Mouse (Mus musculus): ENCODE measurements around the gene Trpm8. TPM values are rescaled to one million over a fixed set of nuclear protein-coding genes. Genes with fewer than 3 reads are reported as not detected.

The Trpm8 gene
- polyA plus RNA-seq, 1 experiment from 2014 or later: not detected

- H3K27ac ChIP-seq (ENCODE audit: low read depth, low read length): no peak overlapping the region; the same call in 1 of the 2 replicates
- 69% methylated on average over 4 of the region's 4 CpGs for WGBS
Measured at GRCm38 (mm10) chr1:88259643-88260024, 17.8 kb upstream of the Trpm8 start.

GRCm38 (mm10) chr1:88260114-88260513 lies 17.3 kb upstream of the Trpm8 start:
- ATAC-seq (replicated peaks; ENCODE audit: low FRiP score): peak; percentile 27
- DNase-seq (ENCODE audit: low spot score): no peak

More at GRCm38 (mm10) chr1:88259643-88260024, 17.8 kb upstream of the Trpm8 start:
- H3K27me3 ChIP-seq (replicated peaks; ENCODE audit: control insufficient read depth, insufficient read depth, low read length): no peaks in the 10 kb centered on the region
- peaks cover 39% of the 10 kb centered on the region for H3K9me3 ChIP-seq (ENCODE audit: control insufficient read depth, low read length)
- no peak overlapping the region for H3K4me2 ChIP-seq
- no peak overlapping the region for H3K9ac ChIP-seq (ENCODE audit: low read depth, low read length)
- peaks cover 35% of the 10 kb centered on the region for H3K4me1 ChIP-seq (replicated peaks; ENCODE audit: control insufficient read depth, insufficient read depth, low read length)
- peak; percentile 9 for ATAC-seq (replicated peaks; ENCODE audit: low FRiP score)
- no peak overlapping the region for H3K4me3 ChIP-seq (ENCODE audit: low read depth, low read length)
- peaks cover 41% of the 10 kb centered on the region for H3K36me3 ChIP-seq (ENCODE audit: control insufficient read depth, insufficient read depth, low read length)
- DNase-seq (ENCODE audit: low spot score): no peak

DNA sequence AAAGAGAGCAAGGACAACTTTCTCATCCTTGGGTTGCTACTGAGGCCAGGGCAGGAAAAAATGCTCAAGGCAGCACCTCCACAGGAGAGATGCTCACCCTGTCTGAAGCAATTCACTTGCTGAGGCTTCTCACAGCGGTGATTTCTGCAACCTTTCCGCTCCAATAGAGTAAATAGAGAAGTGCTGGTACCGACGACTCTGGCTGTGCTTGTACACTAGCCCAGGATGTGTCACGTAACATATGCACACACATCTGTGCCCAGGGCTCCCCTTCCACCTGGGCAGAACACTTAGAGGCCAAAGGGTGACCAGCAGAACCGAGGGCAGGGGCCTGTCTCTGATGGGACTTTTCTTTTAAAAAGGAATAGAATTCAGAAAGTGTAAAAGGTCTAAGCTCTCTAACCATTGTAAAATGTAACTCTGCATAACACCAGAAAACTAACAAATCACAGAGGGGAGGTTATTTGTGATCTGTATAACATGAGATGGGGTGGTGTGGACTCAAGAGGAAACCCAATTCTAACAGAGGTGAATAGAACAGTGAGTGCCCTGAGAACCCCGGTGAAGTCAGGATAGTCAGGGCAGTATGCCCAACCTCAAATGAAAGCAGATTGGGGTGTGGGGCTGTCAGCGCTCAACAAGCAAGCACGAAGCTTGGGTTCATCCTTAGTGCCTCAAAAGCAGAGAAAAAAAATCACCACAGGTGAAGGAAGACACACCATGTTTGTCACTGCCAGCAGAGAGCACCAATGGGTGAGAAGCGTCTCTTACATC lies 16.7 kb upstream of the Trpm8 start:
- H3K27ac ChIP-seq (ENCODE audit: low read depth, low read length): no peak overlapping the region
- no peak overlapping the region for H3K4me3 ChIP-seq (ENCODE audit: low read depth, low read length)
- no peaks in the 10 kb centered on the region for H3K27me3 ChIP-seq (replicated peaks; ENCODE audit: control insufficient read depth, insufficient read depth, low read length)
- no peak overlapping the region for H3K4me2 ChIP-seq
- WGBS: 78% methylated on average over 10 of the region's 10 CpGs
- peaks cover 52% of the 10 kb centered on the region for H3K36me3 ChIP-seq (ENCODE audit: control insufficient read depth, insufficient read depth, low read length)
- H3K9me3 ChIP-seq (ENCODE audit: control insufficient read depth, low read length): peaks cover 33% of the 10 kb centered on the region
- DNase-seq (ENCODE audit: low spot score) (no peak), ATAC-seq (replicated peaks; ENCODE audit: low FRiP score) (0 out of 2 replicates have a peak, but pooled peaks have one; percentile 0)
- H3K9ac ChIP-seq (ENCODE audit: low read depth, low read length): no peak overlapping the region
- peaks cover 35% of the 10 kb centered on the region for H3K4me1 ChIP-seq (replicated peaks; ENCODE audit: control insufficient read depth, insufficient read depth, low read length)

More at GRCm38 (mm10) chr1:88260114-88260513, 17.3 kb upstream of the Trpm8 start:
- Histone ChIP-seq H3K27ac (ENCODE audit: low read depth, low read length) (no peak overlapping the region; the same call in 1 of the 2 replicates), H3K9me3 (ENCODE audit: control insufficient read depth, low read length) (peaks cover 34% of the 10 kb centered on the region), H3K4me3 (ENCODE audit: low read depth, low read length) (no peak overlapping the region), H3K9ac (ENCODE audit: low read depth, low read length) (no peak overlapping the region), H3K4me2 (no peak overlapping the region), H3K27me3 (replicated peaks; ENCODE audit: control insufficient read depth, insufficient read depth, low read length) (no peaks in the 10 kb centered on the region), H3K36me3 (ENCODE audit: control insufficient read depth, insufficient read depth, low read length) (peaks cover 45% of the 10 kb centered on the region), H3K4me1 (replicated peaks; ENCODE audit: control insufficient read depth, insufficient read depth, low read length) (peaks cover 35% of the 10 kb centered on the region)
- WGBS: 73% methylated on average over 6 of the region's 6 CpGs

GRCm38 (mm10) chr1:88261706-88262105 lies 15.8 kb upstream of the Trpm8 start:
- H3K4me3 ChIP-seq (ENCODE audit: low read depth, low read length): no peak overlapping the region
- peak; percentile 8 for ATAC-seq (replicated peaks; ENCODE audit: low FRiP score)
- no peaks in the 10 kb centered on the region for H3K27me3 ChIP-seq (replicated peaks; ENCODE audit: control insufficient read depth, insufficient read depth, low read length)
- 84% methylated on average over 7 of the region's 7 CpGs for WGBS
- peaks cover 61% of the 10 kb centered on the region for H3K36me3 ChIP-seq (ENCODE audit: control insufficient read depth, insufficient read depth, low read length)
- no peak overlapping the region for H3K27ac ChIP-seq (ENCODE audit: low read depth, low read length)
- H3K9ac ChIP-seq (ENCODE audit: low read depth, low read length): no peak overlapping the region
- H3K4me2 ChIP-seq: no peak overlapping the region
- H3K9me3 ChIP-seq (ENCODE audit: control insufficient read depth, low read length): peaks cover 27% of the 10 kb centered on the region
- no peak for DNase-seq (ENCODE audit: low spot score)
- H3K4me1 ChIP-seq (replicated peaks; ENCODE audit: control insufficient read depth, insufficient read depth, low read length): peaks cover 35% of the 10 kb centered on the region

- ATAC-seq (replicated peaks; ENCODE audit: low FRiP score) (no peak), DNase-seq (ENCODE audit: low spot score) (no peak)
- peaks cover 23% of the 10 kb centered on the region for H3K9me3 ChIP-seq (ENCODE audit: control insufficient read depth, low read length)
- H3K4me2 ChIP-seq: no peak overlapping the region
- no peak overlapping the region for H3K27ac ChIP-seq (ENCODE audit: low read depth, low read length)
- 80% methylated on average over 4 of the region's 4 CpGs for WGBS
- H3K27me3 ChIP-seq (replicated peaks; ENCODE audit: control insufficient read depth, insufficient read depth, low read length): no peaks in the 10 kb centered on the region
- H3K4me3 ChIP-seq (ENCODE audit: low read depth, low read length): no peak overlapping the region
- H3K9ac ChIP-seq (ENCODE audit: low read depth, low read length): no peak overlapping the region
- H3K36me3 ChIP-seq (ENCODE audit: control insufficient read depth, insufficient read depth, low read length): peaks cover 67% of the 10 kb centered on the region
- H3K4me1 ChIP-seq (replicated peaks; ENCODE audit: control insufficient read depth, insufficient read depth, low read length): peaks cover 35% of the 10 kb centered on the region
Measured at GRCm38 (mm10) chr1:88262255-88262654, 15.2 kb upstream of the Trpm8 start.

DNA sequence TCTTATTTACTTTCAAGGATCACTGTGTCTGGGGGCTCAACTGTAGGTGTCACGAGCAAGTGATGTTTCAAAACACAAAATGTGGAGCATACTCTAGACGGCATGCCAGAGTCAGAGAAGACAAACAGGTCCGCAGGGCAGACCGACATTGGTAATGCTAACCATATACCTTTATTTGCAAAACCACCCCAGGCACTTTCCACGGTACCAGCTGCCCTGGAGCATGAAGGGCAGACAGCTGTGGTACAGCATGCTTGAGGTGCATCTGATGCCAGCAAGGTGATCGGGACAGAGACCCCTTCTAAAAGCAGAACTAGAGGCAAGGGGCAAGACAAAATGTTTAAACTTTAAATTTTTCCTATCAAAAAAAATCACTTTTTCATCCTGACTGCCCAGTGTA lies 14.5 kb upstream of the Trpm8 start:
- no peak for DNase-seq (ENCODE audit: low spot score)
- peaks cover 22% of the 10 kb centered on the region for H3K9me3 ChIP-seq (ENCODE audit: control insufficient read depth, low read length)
- no peak for ATAC-seq (replicated peaks; ENCODE audit: low FRiP score)
- peaks cover 35% of the 10 kb centered on the region for H3K4me1 ChIP-seq (replicated peaks; ENCODE audit: control insufficient read depth, insufficient read depth, low read length)
- no peak overlapping the region for H3K27ac ChIP-seq (ENCODE audit: low read depth, low read length)
- H3K4me2 ChIP-seq: no peak overlapping the region
- H3K36me3 ChIP-seq (ENCODE audit: control insufficient read depth, insufficient read depth, low read length): peaks cover 74% of the 10 kb centered on the region
- H3K27me3 ChIP-seq (replicated peaks; ENCODE audit: control insufficient read depth, insufficient read depth, low read length): no peaks in the 10 kb centered on the region
- H3K4me3 ChIP-seq (ENCODE audit: low read depth, low read length): no peak overlapping the region
- no peak overlapping the region for H3K9ac ChIP-seq (ENCODE audit: low read depth, low read length)
- WGBS: 74% methylated on average over 6 of the region's 6 CpGs

DNA sequence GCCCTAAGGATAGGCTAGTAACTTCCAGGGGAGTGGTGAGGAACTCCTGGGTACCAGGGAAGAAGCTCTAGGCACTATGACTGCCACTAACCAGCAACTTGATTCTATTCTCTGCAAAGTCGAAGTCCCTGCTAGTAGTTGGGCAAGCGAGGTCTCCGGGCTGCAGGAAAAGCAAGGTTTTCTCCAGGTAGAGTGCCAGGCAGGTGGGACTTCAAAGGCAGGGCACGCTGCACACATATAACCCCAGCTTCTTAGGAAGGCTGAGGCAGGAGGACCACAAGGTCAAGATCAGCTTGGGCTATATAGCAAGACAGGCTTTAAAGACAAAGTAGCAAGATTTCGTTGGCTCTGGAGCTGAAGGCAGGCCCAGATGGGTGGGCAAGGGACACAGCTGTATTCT lies 13.7 kb upstream of the Trpm8 start:
- peaks cover 82% of the 10 kb centered on the region for H3K36me3 ChIP-seq (ENCODE audit: control insufficient read depth, insufficient read depth, low read length)
- 89% methylated on average over 5 of the region's 5 CpGs for WGBS
- no peak for DNase-seq (ENCODE audit: low spot score)

DNA sequence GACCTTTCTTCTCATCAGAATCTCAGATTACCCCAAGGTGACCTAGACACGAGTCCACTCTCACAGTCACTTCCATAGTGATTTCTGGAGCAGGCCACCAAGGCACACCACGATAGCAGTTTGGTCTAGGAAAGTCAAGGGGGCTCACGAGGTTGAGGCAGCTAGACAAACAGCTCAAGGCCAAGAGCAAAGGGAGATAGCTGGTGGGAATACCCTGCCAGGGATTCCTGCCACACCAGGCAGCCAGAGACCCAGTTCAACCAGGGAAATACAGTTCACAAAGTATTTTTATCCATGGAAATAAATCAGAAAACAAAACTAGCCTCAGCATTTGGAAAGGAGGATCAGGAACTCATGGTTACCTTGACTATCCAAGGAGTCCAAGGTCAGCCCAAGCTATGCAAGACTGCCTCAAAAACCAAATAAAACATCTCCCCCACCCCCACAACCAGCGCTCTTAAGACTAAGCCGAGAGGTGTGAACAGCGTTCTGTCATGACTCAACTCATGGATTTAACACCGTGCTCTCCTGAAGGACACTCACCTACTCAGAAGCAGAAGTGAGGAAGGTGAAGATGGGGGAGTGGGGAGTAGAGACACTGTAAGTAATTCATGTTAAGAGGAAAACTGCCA lies 13.1 kb upstream of the Trpm8 start:
- DNase-seq (ENCODE audit: low spot score): no peak
- Histone ChIP-seq H3K27me3 (replicated peaks; ENCODE audit: control insufficient read depth, insufficient read depth, low read length) (no peaks in the 10 kb centered on the region), H3K4me2 (no peak overlapping the region), H3K4me1 (replicated peaks; ENCODE audit: control insufficient read depth, insufficient read depth, low read length) (peaks cover 32% of the 10 kb centered on the region), H3K36me3 (ENCODE audit: control insufficient read depth, insufficient read depth, low read length) (peaks cover 88% of the 10 kb centered on the region), H3K4me3 (ENCODE audit: low read depth, low read length) (no peak overlapping the region), H3K9me3 (ENCODE audit: control insufficient read depth, low read length) (peaks cover 21% of the 10 kb centered on the region), H3K9ac (ENCODE audit: low read depth, low read length) (no peak overlapping the region), H3K27ac (ENCODE audit: low read depth, low read length) (no peak overlapping the region)
- 86% methylated on average over 7 of the region's 7 CpGs for WGBS
- no peak for ATAC-seq (replicated peaks; ENCODE audit: low FRiP score)

More for the DNA sequence above, 13.7 kb upstream of the Trpm8 start:
- no peak for ATAC-seq (replicated peaks; ENCODE audit: low FRiP score)
- H3K4me3 ChIP-seq (ENCODE audit: low read depth, low read length): no peak overlapping the region
- no peaks in the 10 kb centered on the region for H3K27me3 ChIP-seq (replicated peaks; ENCODE audit: control insufficient read depth, insufficient read depth, low read length)
- H3K9ac ChIP-seq (ENCODE audit: low read depth, low read length): no peak overlapping the region
- peaks cover 35% of the 10 kb centered on the region for H3K4me1 ChIP-seq (replicated peaks; ENCODE audit: control insufficient read depth, insufficient read depth, low read length)
- peaks cover 21% of the 10 kb centered on the region for H3K9me3 ChIP-seq (ENCODE audit: control insufficient read depth, low read length)
- H3K4me2 ChIP-seq: no peak overlapping the region
- no peak overlapping the region for H3K27ac ChIP-seq (ENCODE audit: low read depth, low read length)

Data from liver, embryonic 11.5 days (tissue).